Mouse (Mus musculus): ENCODE data around the gene Zfp777. TPM values are rescaled to one million over a fixed set of nuclear protein-coding genes. Genes with fewer than 3 reads are reported as not detected.

Zfp777 gene
- polyA plus RNA-seq, 1 experiment from 2014 or later, result 8.4 TPM

Small RNA genes lying within 50 kb of the gene (microRNA-seq; reads per million reads assigned to microRNA genes)
- gene Gm24563, result not detected

Other genes with a start within 250 kb of the Zfp777 start
- 274 and 286 TPM in 2 replicates for gene Pdia4, start 235.5 kb downstream of the Zfp777 start, polyA plus RNA-seq (2015; fragmentation: Nextera tagmentation; extraction: Ambion mirVana)
- gene Zfp786, start 218.0 kb downstream of the Zfp777 start, polyA plus RNA-seq (2015; fragmentation: Nextera tagmentation; extraction: Ambion mirVana), result 5.7 and 6.0 TPM in 2 replicates
- gene Zfp398, start 213.2 kb downstream of the Zfp777 start, polyA plus RNA-seq (2015; fragmentation: Nextera tagmentation; extraction: Ambion mirVana), result 14.1 and 14.8 TPM in 2 replicates
- 23.1 and 23.4 TPM in 2 replicates for gene Zfp282, start 171.7 kb downstream of the Zfp777 start, polyA plus RNA-seq (2015; fragmentation: Nextera tagmentation; extraction: Ambion mirVana)
- gene Zfp212, start 128.4 kb downstream of the Zfp777 start, polyA plus RNA-seq (2015; fragmentation: Nextera tagmentation; extraction: Ambion mirVana), result 23.2 and 24.0 TPM in 2 replicates
- gene Zfp956, start 95.5 kb downstream of the Zfp777 start, polyA plus RNA-seq (2015; fragmentation: Nextera tagmentation; extraction: Ambion mirVana), result 14.4 and 15.3 TPM in 2 replicates
- 23.5 and 27.1 TPM in 2 replicates for gene Zfp746, start 37.7 kb upstream of the Zfp777 start, polyA plus RNA-seq (2015; fragmentation: Nextera tagmentation; extraction: Ambion mirVana)